Mouse (Mus musculus) G1E (cell line): ENCODE data around the gene Foxn3. TPM values are rescaled to one million over a fixed set of nuclear protein-coding genes. Genes with fewer than 3 reads are reported as not detected.

Experiments
- ATAC-seq: 2 replicates; pipeline ENCODE4 v1.8.0; 2016; ENCODE audit warnings: mild to moderate bottlenecking; ENCODE audit not compliant: insufficient number of reproducible peaks, poor library complexity, low FRiP score, severe bottlenecking; ENCODE audit errors: extremely low read depth
- DNase-seq: peaks from one replicate; pipeline ENCODE4 v3.0.0; 2012; ENCODE audit warnings: low spot score
- H3K27me3 ChIP-seq: 2 replicates; pipeline ENCODE4 v1.6.1; 2012; ENCODE audit warnings: mild to moderate bottlenecking, low read length, inconsistent platforms; ENCODE audit not compliant: insufficient read depth
- H3K36me3 ChIP-seq: replicated peaks from 2 replicates; pipeline ENCODE3; 2012; ENCODE audit warnings: mild to moderate bottlenecking, inconsistent platforms
- H3K4me1 ChIP-seq: 2 replicates; pipeline ENCODE4 v1.6.1; 2012; ENCODE audit warnings: low read depth, low read length, inconsistent platforms, mixed read lengths; ENCODE audit not compliant: insufficient read depth
- H3K4me3 ChIP-seq: 2 replicates; pipeline ENCODE4 v1.5.1; 2012; ENCODE audit warnings: low read depth, mild to moderate bottlenecking, inconsistent platforms, low read length, moderate library complexity, mixed read lengths
- H3K9me3 ChIP-seq: replicated peaks from 2 replicates; pipeline ENCODE4 v1.6.1; 2012; ENCODE audit warnings: inconsistent platforms
- CTCF ChIP-seq: IDR thresholded peaks from 2 replicates; pipeline ENCODE4 v1.5.1; 2012; ENCODE audit warnings: low read depth, low read length, inconsistent platforms, mixed read lengths
- GATA1 ChIP-seq: IDR thresholded peaks from 2 replicates; pipeline ENCODE4 v1.6.1; 2012; ENCODE audit warnings: borderline replicate concordance, low read length, inconsistent platforms, mixed read lengths
- GATA2 ChIP-seq: IDR thresholded peaks from 2 replicates; pipeline ENCODE4 v1.6.1; 2012; ENCODE audit warnings: low read depth, low read length, inconsistent platforms, borderline replicate concordance
- POLR2AphosphoS5 ChIP-seq: IDR thresholded peaks from 2 replicates; pipeline ENCODE4 v1.6.1; 2012; ENCODE audit warnings: low read depth, low read length, inconsistent platforms; ENCODE audit not compliant: insufficient replicate concordance
- TAL1 ChIP-seq: conservative IDR thresholded peaks from 2 replicates; pipeline ENCODE4 v1.6.1; 2012; ENCODE audit warnings: low read depth, low read length, inconsistent platforms, mixed read lengths
- polyA plus RNA-seq: library from polyadenylated mRNA; stranded (reverse); fragments of >175 nt; gene quantifications from 2 replicates; pipeline ENCODE4 v1.2.3, GENCODE M21; 2012
- total RNA-seq, 2 experiments: library from RNA; stranded (forward) in 1 of 2; stranded (reverse) in 1 of 2; fragments of 200-1000 nt in 1 of 2; fragments of >200 nt in 1 of 2; fragmentation: Nextera tagmentation in 1 of 2; gene quantifications; 2 replicates each; pipeline ENCODE4 v1.2.3; 2014 to 2017

The Foxn3 gene
- total and polyA plus RNA-seq, 3 experiments = 15.1 to 111 (median 20.1) TPM

GRCm38 (mm10) chr12:99320966-99321496 is 242.4 kb downstream of the Foxn3 start:
- no peak for ATAC-seq

DNA sequence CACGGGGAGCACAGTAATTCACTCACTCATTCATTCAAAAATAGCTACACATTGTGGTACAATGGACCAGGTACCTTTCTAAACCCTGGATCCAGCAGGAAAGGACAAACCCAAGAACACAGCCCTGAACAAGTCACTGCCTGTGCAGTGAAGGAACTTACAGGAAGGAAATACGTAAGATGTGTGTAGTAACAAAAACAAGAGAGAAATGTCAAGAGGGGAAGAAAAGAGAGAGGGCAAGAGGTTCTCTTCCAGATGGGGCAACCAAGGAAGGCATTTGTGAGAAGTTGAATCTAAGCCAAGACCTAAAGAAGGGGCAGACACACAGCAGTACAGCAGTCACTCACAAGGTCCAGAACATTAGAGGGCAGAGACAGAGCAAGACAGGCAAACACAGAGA is 243.5 kb downstream of the Foxn3 start:
- ATAC-seq = no peak
- peaks cover 49% of the 10 kb centered on the region for H3K4me1 ChIP-seq
- TF ChIP-seq GATA1 (no peak), CTCF (no peak), TAL1 (no peak), GATA2 (no peak)

More at GRCm38 (mm10) chr12:99320966-99321496, 242.4 kb downstream of the Foxn3 start:
- Histone ChIP-seq H3K4me1 (peaks cover 58% of the 10 kb centered on the region), H3K9me3 (no peaks in the 10 kb centered on the region; the same call in none of the 2 replicates), H3K27me3 (no peaks in the 10 kb centered on the region), H3K4me3 (no peak overlapping the region), H3K36me3 (peaks cover 8% of the 10 kb centered on the region)
- no peak for DNase-seq
- TF ChIP-seq TAL1 = no peak
- TF ChIP-seq POLR2AphosphoS5 = no peak
- TF ChIP-seq GATA1 = no peak
- no peak for TF ChIP-seq CTCF
- no peak for TF ChIP-seq GATA2

GRCm38 (mm10) chr12:99319171-99319570 is 244.2 kb downstream of the Foxn3 start:
- Histone ChIP-seq H3K4me3 (no peak overlapping the region), H3K27me3 (no peaks in the 10 kb centered on the region), H3K9me3 (no peaks in the 10 kb centered on the region; the same call in none of the 2 replicates), H3K4me1 (peaks cover 45% of the 10 kb centered on the region), H3K36me3 (peaks cover 8% of the 10 kb centered on the region)
- DNase-seq (no peak), ATAC-seq (no peak)
- TF ChIP-seq TAL1 = no peak
- no peak for TF ChIP-seq GATA2
- no peak for TF ChIP-seq POLR2AphosphoS5
- no peak for TF ChIP-seq GATA1
- TF ChIP-seq CTCF = no peak

More for the DNA sequence above, 243.5 kb downstream of the Foxn3 start:
- no peaks in the 10 kb centered on the region for H3K27me3 ChIP-seq
- no peak for DNase-seq
- peaks cover 8% of the 10 kb centered on the region for H3K36me3 ChIP-seq
- no peaks in the 10 kb centered on the region; the same call in none of the 2 replicates for H3K9me3 ChIP-seq
- H3K4me3 ChIP-seq = no peak overlapping the region

DNA sequence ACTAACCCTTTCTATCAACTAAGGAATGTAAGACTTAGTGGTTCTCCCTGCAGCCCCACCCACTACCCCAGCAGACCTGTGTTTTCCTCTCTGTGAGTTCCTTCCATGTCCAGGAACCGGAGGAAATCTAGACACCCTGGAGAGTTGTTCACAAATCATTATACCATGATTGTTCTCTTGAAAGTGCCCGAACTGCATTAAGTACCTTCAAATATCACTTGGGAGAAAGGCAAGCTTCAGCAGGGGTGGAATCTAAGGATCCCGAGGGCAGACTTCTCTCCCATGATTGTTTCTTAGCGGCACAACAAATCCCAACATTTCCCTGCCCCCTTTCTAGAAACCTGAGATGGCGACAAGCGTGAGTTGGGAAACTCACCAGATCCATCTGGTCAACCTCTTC is 247.5 kb downstream of the Foxn3 start:
- Histone ChIP-seq H3K9me3 (no peaks in the 10 kb centered on the region; the same call in 1 of the 2 replicates), H3K27me3 (no peaks in the 10 kb centered on the region), H3K4me3 (no peak overlapping the region), H3K4me1 (peaks cover 15% of the 10 kb centered on the region), H3K36me3 (peaks cover 8% of the 10 kb centered on the region)
- DNase-seq (no peak), ATAC-seq (no peak)
- TF ChIP-seq CTCF = no peak
- TF ChIP-seq POLR2AphosphoS5 = no peak
- TF ChIP-seq TAL1 = no peak
- no peak for TF ChIP-seq GATA2
- TF ChIP-seq GATA1 = no peak

- Histone ChIP-seq H3K36me3 (peaks cover 8% of the 10 kb centered on the region), H3K4me1 (peaks cover 5% of the 10 kb centered on the region; the same call in 1 of the 2 replicates), H3K27me3 (no peaks in the 10 kb centered on the region), H3K9me3 (peaks cover 2% of the 10 kb centered on the region), H3K4me3 (no peak overlapping the region)
- DNase-seq (no peak), ATAC-seq (no peak)
- no peak for TF ChIP-seq CTCF
- TF ChIP-seq GATA1 = no peak
- no peak for TF ChIP-seq TAL1
- TF ChIP-seq POLR2AphosphoS5 = no peak
- no peak for TF ChIP-seq GATA2
Measured at GRCm38 (mm10) chr12:99314817-99315216, 248.6 kb downstream of the Foxn3 start.

DNA sequence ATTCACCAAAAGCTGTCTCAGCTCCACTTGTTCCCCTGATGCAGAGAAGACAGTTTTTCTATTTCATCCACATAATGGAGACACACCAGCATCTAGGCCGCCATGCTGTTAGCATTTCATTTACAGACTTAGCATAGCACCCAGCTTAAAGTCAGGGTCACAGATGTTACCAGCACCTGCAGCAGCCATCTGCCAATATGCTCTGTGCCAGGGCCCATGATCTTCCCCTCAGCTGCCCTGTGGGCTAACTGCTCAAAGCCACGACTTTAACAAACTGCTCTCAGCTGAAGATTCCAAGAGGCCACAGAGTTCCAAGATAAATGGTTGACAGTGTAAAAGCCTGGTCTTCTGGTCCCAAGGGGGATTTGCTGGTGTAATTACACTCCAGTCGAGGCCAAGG is 252.1 kb downstream of the Foxn3 start:
- no peak overlapping the region for H3K4me3 ChIP-seq
- DNase-seq (no peak), ATAC-seq (no peak)
- TF ChIP-seq CTCF (no peak), POLR2AphosphoS5 (no peak), TAL1 (no peak), GATA2 (no peak), GATA1 (no peak)
- peaks cover 4% of the 10 kb centered on the region for H3K36me3 ChIP-seq
- no peaks in the 10 kb centered on the region for H3K27me3 ChIP-seq
- peaks cover 6% of the 10 kb centered on the region for H3K9me3 ChIP-seq
- H3K4me1 ChIP-seq = peaks cover 5% of the 10 kb centered on the region; the same call in 1 of the 2 replicates
